Mouse (Mus musculus) liver (tissue): ENCODE measurements around the gene Ifng.
"Not testable (repeated sequence)": the region's sequence is repeated elsewhere in the genome, so short reads cannot be mapped to it uniquely, and the experiment has no call there.

Source experiments
- DNase-seq: peaks from one replicate; pipeline ENCODE4 v3.0.0-alpha.2; 2020; ENCODE audit warnings: mixed read lengths

The Ifng gene

GRCm38 (mm10) chr10:118440742-118441240 is at the start of gene Ifng:
Gene Ifng, plus strand, starts transcription at chr10:118441046.
- DNase-seq, result no peak

- DNase-seq, result no peak
These were observed 40.9 kb upstream of the Ifng start for GRCm38 (mm10) chr10:118399917-118400316.

- DNase-seq, result no peak
These were observed 34.2 kb upstream of the Ifng start for GRCm38 (mm10) chr10:118406463-118407221.

DNA sequence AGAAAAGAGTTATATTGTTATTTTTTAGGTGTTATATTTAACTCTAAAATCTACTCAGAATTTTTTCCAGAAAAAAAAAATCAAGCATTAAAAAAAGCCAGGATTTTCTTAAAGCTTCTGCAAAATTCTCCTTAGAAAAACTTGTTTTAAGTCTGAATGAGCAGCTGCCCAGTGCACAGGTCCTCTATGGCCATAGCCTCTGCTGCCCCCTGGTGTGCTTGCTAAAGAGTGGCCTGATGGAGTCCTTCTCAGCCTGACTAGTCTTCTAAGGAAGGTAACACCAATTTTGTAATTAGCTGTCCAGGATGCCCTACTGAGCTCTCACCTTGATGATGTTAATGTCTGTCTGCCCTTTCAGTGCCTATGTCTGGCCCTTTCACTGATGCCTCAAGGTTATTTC is 29.5 kb upstream of the Ifng start:
- DNase-seq, result no peak

DNA sequence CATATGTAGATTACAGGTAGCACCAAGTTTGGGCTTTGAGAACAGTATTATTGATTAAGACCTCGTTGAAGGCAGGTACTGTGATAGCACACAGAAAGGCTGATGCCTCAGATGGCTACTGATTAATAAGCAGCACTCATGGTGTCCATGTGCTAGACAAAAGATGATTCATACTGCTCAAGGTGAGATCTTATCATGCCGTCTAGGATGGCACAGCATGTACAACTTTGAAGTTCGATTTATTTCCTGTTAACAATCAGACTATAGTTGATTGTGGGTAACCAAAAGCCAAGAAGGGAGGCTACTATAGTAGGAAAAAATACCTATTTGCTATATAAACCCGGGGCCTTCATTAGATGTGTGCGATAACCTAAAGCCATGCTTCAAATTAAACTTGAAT is 28.1 kb upstream of the Ifng start:
- no peak for DNase-seq

- DNase-seq, result peak; percentile 16
These were observed 21.8 kb upstream of the Ifng start for GRCm38 (mm10) chr10:118419000-118419425.

DNA sequence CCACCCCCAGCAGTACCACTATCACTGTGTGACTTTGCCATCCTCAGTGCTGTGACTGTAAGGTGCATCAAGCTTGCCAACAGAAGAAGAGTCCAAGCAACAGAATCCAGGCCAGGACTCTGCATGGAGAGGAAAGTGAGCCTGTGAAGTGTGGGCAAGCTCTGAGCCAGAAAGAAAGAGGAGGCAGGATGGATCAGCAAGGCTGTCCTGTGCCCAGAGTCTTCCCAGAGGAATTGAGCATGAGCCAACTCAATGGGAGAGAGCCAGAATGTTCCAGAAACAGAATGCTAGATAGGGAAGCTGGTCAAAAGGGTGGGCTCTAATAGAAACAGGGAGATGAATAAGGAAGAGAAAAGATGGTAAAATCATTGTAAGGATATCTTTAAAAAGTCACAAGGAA is 19.9 kb upstream of the Ifng start:
- DNase-seq, result no peak

DNA sequence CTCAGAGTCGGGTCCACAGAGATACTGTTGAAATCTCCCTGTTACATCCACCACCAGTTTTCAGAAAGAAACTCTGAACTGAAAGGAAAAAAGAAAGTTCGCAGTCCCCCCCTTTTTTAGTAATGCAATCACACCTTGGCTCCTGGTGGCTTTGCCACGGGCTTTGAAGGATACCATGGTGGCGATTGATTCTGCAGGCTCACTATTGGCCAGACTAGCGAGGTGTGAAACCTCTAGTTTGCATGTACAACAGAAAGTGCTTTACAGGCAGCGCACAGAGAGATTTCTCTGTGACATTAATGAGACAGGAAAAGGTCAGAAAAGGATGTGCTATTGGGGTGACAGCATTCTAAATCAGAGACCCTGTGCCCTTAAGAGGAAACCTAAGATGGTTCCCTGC is 5.3 kb upstream of the Ifng start:
- no peak for DNase-seq

DNA sequence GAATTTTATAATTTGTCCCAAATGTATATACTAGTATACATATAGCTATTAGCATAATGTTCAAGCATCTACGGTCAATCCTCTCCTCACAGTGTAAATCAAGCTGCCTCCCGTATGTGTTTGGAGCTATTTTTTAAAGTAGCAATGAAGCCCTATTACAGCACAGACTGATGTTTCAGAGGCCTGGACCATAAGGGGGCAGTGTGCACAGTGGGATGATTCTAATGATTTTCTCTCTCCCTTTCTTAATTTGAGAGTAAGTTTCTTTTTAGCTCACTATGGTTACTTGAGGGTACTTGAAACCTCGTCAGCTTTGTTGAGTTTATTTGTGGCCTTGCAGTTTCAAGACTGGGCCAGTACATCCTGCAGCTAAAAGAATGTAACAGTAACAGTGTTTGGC is 1.1 kb downstream of the Ifng start:
- no peak for DNase-seq

DNA sequence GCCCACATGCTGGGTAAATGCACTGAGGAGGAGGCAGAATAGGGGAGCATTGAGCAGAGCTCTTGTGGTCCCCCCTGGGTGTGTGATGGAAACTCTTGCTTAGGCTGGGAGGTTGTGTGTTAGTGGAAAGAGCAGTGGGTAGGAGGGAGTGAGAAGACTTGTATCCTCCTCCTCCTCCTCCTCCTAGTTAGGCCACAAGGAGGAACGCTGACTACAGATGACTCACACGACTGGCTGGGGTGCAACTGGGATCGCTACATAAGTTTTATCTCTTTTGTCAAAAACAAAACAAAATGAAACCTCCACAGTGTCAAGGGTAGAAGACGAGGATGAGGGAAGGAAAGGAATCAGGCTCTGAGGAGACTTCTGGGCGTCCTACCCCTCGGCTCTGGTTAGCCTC is 2.2 kb downstream of the Ifng start:
- DNase-seq, result no peak

DNA sequence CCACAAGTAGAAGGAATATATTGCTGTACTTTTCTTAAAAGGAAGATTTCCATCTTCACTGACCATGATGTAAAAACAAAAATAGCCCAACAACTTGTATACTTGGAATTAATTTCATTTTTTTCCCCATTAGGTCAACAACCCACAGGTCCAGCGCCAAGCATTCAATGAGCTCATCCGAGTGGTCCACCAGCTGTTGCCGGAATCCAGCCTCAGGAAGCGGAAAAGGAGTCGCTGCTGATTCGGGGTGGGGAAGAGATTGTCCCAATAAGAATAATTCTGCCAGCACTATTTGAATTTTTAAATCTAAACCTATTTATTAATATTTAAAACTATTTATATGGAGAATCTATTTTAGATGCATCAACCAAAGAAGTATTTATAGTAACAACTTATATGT is 4.2 kb downstream of the Ifng start:
- no peak for DNase-seq

DNA sequence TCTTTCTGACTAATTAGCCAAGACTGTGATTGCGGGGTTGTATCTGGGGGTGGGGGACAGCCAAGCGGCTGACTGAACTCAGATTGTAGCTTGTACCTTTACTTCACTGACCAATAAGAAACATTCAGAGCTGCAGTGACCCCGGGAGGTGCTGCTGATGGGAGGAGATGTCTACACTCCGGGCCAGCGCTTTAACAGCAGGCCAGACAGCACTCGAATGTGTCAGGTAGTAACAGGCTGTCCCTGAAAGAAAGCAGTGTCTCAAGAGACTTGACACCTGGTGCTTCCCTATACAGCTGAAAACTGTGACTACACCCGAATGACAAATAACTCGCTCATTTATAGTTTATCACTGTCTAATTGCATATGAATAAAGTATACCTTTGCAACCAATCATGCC is 4.7 kb downstream of the Ifng start:
- no peak for DNase-seq

- DNase-seq, result no peak
These were observed 5.1 kb downstream of the Ifng start for GRCm38 (mm10) chr10:118445978-118446377.

DNA sequence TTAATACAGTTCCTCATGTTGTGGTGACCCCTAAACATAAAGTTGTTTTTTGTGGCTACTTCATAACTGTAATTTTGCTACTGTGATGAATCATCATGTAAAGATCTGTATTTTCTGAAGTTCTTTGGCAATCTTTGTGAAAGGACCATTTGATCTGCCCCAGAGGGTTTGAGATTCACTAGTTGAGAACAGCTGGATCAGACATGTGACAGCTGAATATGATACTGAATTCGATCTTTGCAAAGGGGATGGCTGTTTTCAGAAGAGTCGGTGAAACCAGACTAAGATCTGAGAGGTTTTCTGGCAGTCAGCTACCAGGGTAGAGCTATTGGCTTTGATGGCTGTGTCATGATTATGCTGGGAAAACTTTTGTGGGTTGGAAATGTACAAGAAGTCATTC is 10.9 kb downstream of the Ifng start:
- no peak for DNase-seq

DNA sequence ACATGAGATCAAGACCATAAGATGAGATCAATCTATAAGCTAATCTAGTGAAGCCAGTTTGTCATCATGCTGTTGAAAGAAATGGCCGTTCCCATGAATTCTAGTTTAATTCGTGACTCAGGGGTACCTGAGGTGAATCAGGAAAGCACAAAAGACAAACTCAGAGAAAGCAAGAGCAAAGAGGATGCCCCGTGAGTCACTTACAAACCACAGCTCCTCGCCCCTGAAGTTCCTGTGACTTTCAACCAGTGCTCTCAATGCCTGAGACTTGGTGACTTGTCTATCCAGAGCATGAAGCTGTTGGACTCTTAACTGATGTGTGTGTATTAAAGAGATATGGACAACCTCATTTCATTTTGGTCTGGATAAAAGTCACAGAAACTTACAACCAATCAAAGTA is 17.9 kb downstream of the Ifng start:
- DNase-seq, result no peak

DNA sequence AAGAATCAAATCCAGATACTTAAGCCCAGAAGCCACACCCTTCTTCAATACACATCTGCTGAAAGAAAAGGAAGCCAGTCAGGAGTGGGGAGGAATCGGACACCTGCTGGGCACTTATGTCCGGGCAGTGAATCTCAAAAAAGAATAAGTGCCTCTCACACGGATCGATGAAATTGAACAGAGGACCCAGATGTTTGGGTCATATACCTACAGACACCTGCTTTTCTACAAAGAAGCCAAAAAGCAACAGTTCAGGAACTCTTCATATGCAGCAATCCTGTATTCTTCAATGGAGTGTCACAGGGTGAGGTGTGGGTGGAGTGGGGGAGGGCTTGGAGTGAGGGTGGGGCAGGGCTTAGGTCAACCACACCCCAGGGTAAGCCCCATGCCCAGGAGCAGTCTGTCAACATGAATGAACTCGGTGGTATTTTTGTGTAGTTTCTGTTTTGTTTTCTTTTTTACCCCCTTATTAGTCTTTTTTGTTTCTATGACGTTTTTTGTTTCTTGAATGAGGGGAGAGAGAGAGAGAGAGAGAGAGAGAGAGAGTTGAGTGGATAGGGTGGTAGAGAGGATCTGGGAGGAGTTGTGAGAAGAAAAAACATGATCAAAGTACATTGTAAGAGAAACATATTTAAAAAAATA is 20.4 kb downstream of the Ifng start:
- no peak for DNase-seq

DNA sequence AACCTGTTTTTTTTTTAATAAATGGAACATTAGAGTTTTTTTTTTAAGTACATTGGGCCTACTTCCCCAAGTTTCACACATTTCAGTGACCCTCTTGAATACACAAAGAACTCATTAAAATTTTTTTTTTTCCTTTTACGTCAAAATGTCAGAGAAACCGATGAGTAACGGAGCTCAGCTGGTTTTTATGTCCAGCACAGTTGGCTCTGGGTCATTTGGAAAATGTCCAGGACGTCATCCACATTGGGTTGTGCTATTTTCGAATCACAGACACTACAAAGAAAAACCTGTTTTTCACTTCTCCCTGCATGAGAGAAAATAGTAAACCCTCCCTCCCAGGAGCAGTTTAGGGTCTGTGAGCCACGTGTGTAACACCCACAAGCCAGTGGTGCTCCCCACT is 25.6 kb downstream of the Ifng start:
- DNase-seq, result no peak

DNA sequence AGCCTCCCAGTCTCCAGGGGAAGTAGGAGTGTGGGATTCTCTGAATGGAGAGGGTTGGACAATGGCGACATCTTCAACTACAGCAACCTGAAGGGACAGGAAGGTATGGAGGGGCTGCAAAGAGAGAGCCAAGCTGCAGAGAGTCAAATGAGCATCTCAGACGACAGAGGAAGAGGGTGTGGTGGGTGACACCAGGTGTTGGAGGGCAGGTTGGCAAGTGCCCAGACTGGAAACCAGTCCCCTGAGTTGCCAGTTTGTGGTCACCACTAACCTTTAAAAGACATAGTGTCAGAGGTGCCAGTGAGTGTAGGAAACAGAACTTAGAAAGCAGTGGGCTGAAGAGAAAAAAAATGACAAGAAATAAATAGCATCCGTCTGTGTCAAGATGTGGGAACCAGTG is 28.2 kb downstream of the Ifng start:
- DNase-seq, result no peak

GRCm38 (mm10) chr10:118470296-118470957 is 29.6 kb downstream of the Ifng start:
- DNase-seq, result no peak

GRCm38 (mm10) chr10:118472846-118473245 is 32.0 kb downstream of the Ifng start:
- not testable (repeated sequence) for DNase-seq

DNA sequence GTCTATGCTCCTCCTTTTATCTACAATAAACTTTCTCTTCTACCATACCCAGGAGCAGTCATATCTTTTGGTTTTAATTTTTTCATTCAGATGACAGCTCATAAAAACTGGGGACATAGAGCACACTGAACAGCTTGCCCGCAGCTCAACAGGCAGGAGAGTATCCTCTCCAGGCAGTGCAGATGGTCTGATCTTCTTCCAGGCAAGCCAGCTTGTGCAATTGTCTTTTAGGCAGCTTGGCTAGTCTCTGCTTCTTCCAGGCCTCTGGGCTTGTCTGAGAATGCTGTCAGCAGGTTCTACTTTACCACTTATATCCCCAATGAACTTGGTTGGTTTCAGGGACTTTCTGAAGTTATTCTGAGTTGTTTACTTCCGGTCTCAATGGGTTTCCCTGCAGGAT is 35.9 kb downstream of the Ifng start:
- DNase-seq, result no peak

DNA sequence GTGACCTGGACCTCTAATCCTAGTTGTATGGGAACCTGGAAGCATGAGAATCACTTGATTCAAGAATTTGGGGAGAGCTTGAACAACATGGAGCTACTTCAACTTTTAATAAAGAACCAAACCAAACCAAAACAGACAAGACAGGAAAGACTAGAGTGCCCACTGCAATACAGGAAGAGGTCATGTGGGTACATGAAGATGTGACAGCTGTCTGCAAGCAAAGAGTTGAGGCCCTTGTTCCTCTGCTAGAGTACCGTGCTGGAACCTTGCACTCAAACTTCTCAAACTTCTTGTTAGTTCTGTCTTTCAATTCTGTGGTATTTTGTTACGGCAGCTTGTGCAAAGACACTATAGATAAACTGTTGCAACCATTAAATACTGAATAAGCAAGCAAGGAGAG is 36.5 kb downstream of the Ifng start:
- no peak for DNase-seq

GRCm38 (mm10) chr10:118479244-118479643 is 38.4 kb downstream of the Ifng start:
- DNase-seq, result no peak

DNA sequence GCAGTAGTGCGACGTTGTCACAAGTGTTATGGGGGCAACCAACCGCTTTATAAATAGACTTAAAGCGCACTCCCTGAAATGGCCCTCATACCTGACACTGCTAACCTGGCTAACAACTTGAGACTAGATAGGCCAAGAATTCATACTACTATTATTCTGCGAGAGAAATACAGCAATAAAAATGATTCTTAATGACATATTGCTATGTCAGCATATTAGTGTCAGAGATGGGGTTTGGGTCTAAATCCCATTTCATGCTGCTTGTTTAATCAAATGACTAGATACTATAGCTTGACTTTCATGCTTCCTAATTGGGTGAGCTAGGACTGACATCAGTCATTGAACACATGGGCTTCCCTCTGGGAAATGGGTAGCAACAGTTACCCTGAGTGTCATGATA is 39.3 kb downstream of the Ifng start:
- no peak for DNase-seq
